Mouse (Mus musculus) erythroblast, embryonic 14.5 days (primary cell): ENCODE results near the gene Il19. TPM values are rescaled to one million over a fixed set of nuclear protein-coding genes. Genes with fewer than 3 reads are reported as not detected.

Source experiments
- H3K27me3 ChIP-seq: 2 replicates; pipeline ENCODE4 v1.6.1; 2012; ENCODE audit warnings: inconsistent platforms; ENCODE audit not compliant: control insufficient read depth
- H3K36me3 ChIP-seq: 2 replicates; pipeline ENCODE4 v1.6.1; 2012; ENCODE audit warnings: mild to moderate bottlenecking, inconsistent platforms; ENCODE audit not compliant: control insufficient read depth
- H3K4me1 ChIP-seq: 2 replicates; pipeline ENCODE4 v1.6.1; 2012; ENCODE audit warnings: inconsistent platforms; ENCODE audit not compliant: control insufficient read depth
- H3K4me3 ChIP-seq: replicated peaks from 2 replicates; pipeline ENCODE3; 2012; ENCODE audit warnings: moderate library complexity, mild to moderate bottlenecking, inconsistent platforms
- H3K9me3 ChIP-seq: 2 replicates; pipeline ENCODE4 v1.6.1; 2012; ENCODE audit warnings: low read length, inconsistent platforms, mixed read lengths; ENCODE audit not compliant: control insufficient read depth
- GATA1 ChIP-seq: IDR thresholded peaks from 2 replicates; pipeline ENCODE4 v1.6.1; 2012; ENCODE audit warnings: low read length, inconsistent platforms, mixed read lengths
- TAL1 ChIP-seq: IDR thresholded peaks from 3 replicates; pipeline ENCODE4 v1.6.1; 2012; ENCODE audit warnings: low read length, inconsistent platforms, mixed read lengths
- polyA plus RNA-seq: library from polyadenylated mRNA; stranded (reverse); fragments of >175 nt; gene quantifications from 2 replicates; pipeline ENCODE4 v1.2.3, GENCODE M21; 2012

The Il19 gene
- polyA plus RNA-seq, 1 experiment, result not detected

DNA sequence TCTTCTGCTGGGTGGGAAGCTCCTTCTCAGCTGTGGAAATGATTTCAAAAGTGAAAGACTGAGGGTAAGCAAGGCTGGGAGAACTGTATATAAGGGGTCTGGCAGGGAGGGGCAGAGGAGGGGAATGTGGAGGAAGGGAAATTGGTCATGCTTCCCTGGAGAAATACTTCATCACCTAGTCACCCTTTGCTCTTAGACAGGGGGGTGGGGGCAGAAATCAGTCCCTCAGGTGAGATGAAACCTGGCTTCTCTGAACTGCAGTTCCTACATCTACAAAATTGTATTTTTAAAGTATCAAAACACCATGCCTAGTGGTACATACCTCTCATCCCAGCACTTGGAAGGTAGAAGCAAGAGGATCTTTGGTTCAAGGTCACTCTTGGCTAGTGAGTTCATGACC is 52.6 kb downstream of the Il19 start, which contains the start of gene Il24:
Gene Il24 (minus strand): TSS at position 101 of the 400 bp plus-strand sequence.
- peaks cover 4% of the 10 kb centered on the region; the same call in 1 of the 2 replicates for H3K27me3 ChIP-seq
- H3K36me3 ChIP-seq, result no peaks in the 10 kb centered on the region
- H3K4me1 ChIP-seq, result no peaks in the 10 kb centered on the region
- no peaks in the 10 kb centered on the region for H3K9me3 ChIP-seq
- TF ChIP-seq GATA1, result no peak
- no peak for TF ChIP-seq TAL1
- H3K4me3 ChIP-seq, result no peak within 1 kb of the TSS

DNA sequence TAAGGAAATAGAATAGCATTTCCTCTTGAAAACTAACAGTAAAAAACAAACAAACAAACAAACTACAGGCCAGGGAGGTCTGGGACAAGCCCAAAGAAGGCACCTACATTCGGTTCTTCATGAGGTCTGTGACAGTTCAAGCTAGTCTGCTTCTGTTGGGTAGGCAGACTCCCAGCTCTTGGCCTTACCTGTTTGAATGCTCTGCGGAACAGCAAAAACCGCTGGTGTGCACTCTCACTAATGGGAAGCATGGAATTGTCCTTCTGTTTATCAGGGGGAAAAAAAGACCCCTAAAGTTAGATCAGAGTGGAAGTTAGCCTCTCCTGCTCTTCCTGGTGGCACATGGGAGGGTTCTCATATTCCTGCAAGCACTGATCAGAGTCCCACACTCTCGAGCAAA is 56.8 kb downstream of the Il19 start:
- Histone ChIP-seq H3K36me3 (no peaks in the 10 kb centered on the region), H3K4me3 (no peak overlapping the region), H3K4me1 (no peaks in the 10 kb centered on the region), H3K27me3 (peaks cover 23% of the 10 kb centered on the region), H3K9me3 (no peaks in the 10 kb centered on the region)
- TF ChIP-seq GATA1 (no peak), TAL1 (no peak)

Other genes starting within 250 kb of the Il19 start
- not detected in 2 replicates for gene Gm29427, start 224.3 kb downstream of the Il19 start, polyA plus RNA-seq
- gene Yod1, start 222.8 kb downstream of the Il19 start, polyA plus RNA-seq, result 0.54 and 0.58 TPM in 2 replicates
- 0.28 and 0.32 TPM in 2 replicates for gene Pfkfb2, start 210.9 kb downstream of the Il19 start, polyA plus RNA-seq
- 5.3 and 6.5 TPM in 2 replicates for gene AA986860, start 208.1 kb downstream of the Il19 start, polyA plus RNA-seq
- gene Fcamr, start 139.2 kb downstream of the Il19 start, polyA plus RNA-seq, result not detected in 2 replicates
- gene Pigr, start 113.4 kb downstream of the Il19 start, polyA plus RNA-seq, result 0.01 TPM in 1 of 2 replicates, not detected in the other
- gene Fcmr, start 74.4 kb downstream of the Il19 start, polyA plus RNA-seq, result 0.04 TPM in 1 of 2 replicates, not detected in the other
- not detected in 2 replicates for gene Il24, start 52.7 kb downstream of the Il19 start, polyA plus RNA-seq
- gene Il20, start 28.7 kb downstream of the Il19 start, polyA plus RNA-seq, result 0.05 TPM in 1 of 2 replicates, not detected in the other
- gene Il10, start 79.7 kb upstream of the Il19 start, polyA plus RNA-seq, result not detected in 2 replicates
- gene Mapkapk2, start 157.7 kb upstream of the Il19 start, polyA plus RNA-seq, result 1.3 and 1.5 TPM in 2 replicates
- gene Dyrk3, start 198.2 kb upstream of the Il19 start, polyA plus RNA-seq, result 3.7 and 5.1 TPM in 2 replicates
- gene Eif2d, start 213.1 kb upstream of the Il19 start, polyA plus RNA-seq, result 2.4 and 2.8 TPM in 2 replicates